Mouse (Mus musculus): ENCODE measurements around the gene Zfp53.
A peak's percentile ranks its signal among the peaks of the same experiment; 100 is the strongest.
"Not testable (repeated sequence)": the region's sequence is repeated elsewhere in the genome, so short reads cannot be mapped to it uniquely, and the experiment has no call there.

The Zfp53 gene

GRCm38 (mm10) chr17:21488760-21489499 lies at the start of gene Zfp53:
Zfp53 (plus strand) TSS chr17:21488998.
- peak; percentile 83 to 84 for DNase-seq (ENCODE audit: low spot score in 2 of 2)

- peak; percentile 68 to 88 for DNase-seq (ENCODE audit: low spot score in 2 of 2)
Measured at GRCm38 (mm10) chr17:21449669-21450068, 39.1 kb upstream of the Zfp53 start.

GRCm38 (mm10) chr17:21450138-21450704 lies 38.6 kb upstream of the Zfp53 start, which contains the start of gene Zfp51:
Zfp51 (plus strand) TSS chr17:21450374.
- peak; percentile 84 to 85 for DNase-seq (ENCODE audit: low spot score in 2 of 2)

- no peak for DNase-seq (ENCODE audit: low spot score in 2 of 2)
Measured at GRCm38 (mm10) chr17:21463550-21463949, 25.2 kb upstream of the Zfp53 start.

- no peak for DNase-seq (ENCODE audit: low spot score in 2 of 2)
Measured at GRCm38 (mm10) chr17:21472032-21472652, 16.7 kb upstream of the Zfp53 start.

GRCm38 (mm10) chr17:21472653-21473307 lies 16.0 kb upstream of the Zfp53 start:
- no peak for DNase-seq (ENCODE audit: low spot score in 2 of 2)

- no peak for DNase-seq (ENCODE audit: low spot score in 2 of 2)
Measured at GRCm38 (mm10) chr17:21473362-21474190, 15.2 kb upstream of the Zfp53 start.

GRCm38 (mm10) chr17:21474729-21475128 lies 14.1 kb upstream of the Zfp53 start:
- DNase-seq (ENCODE audit: low spot score in 2 of 2), result not testable (repeated sequence)

- not testable (repeated sequence) for DNase-seq (ENCODE audit: low spot score in 2 of 2)
Measured at GRCm38 (mm10) chr17:21475290-21475689, 13.5 kb upstream of the Zfp53 start.

- DNase-seq (ENCODE audit: low spot score in 2 of 2), result not testable (repeated sequence)
Measured at GRCm38 (mm10) chr17:21476351-21476750, 12.4 kb upstream of the Zfp53 start.

- not testable (repeated sequence) for DNase-seq (ENCODE audit: low spot score in 2 of 2)
Measured at GRCm38 (mm10) chr17:21478103-21478777, 10.6 kb upstream of the Zfp53 start.

- DNase-seq (ENCODE audit: low spot score in 2 of 2), result no peak
Measured at GRCm38 (mm10) chr17:21489500-21490001, 753 bp downstream of the Zfp53 start.

- DNase-seq (ENCODE audit: low spot score in 2 of 2), result no peak
Measured at GRCm38 (mm10) chr17:21501365-21501764, 12.6 kb downstream of the Zfp53 start.

GRCm38 (mm10) chr17:21504524-21504923 lies 15.7 kb downstream of the Zfp53 start:
- no peak for DNase-seq (ENCODE audit: low spot score in 2 of 2)

- no peak for DNase-seq (ENCODE audit: low spot score in 2 of 2)
Measured at GRCm38 (mm10) chr17:21506258-21506657, 17.5 kb downstream of the Zfp53 start.

GRCm38 (mm10) chr17:21509756-21510155 lies 21.0 kb downstream of the Zfp53 start:
- DNase-seq (ENCODE audit: low spot score in 2 of 2), result no peak

- DNase-seq (ENCODE audit: low spot score in 2 of 2), result peak; percentile 55 to 77
Measured at GRCm38 (mm10) chr17:21515403-21516105, 26.8 kb downstream of the Zfp53 start.

GRCm38 (mm10) chr17:21516201-21517129 lies 27.7 kb downstream of the Zfp53 start:
- DNase-seq (ENCODE audit: low spot score in 2 of 2), result peak; percentile 61 to 68
